Mouse (Mus musculus) heart, embryonic 16.5 days (tissue): Measurements from ENCODE around the gene Gm21958. TPM values are rescaled to one million over a fixed set of nuclear protein-coding genes. Genes with fewer than 3 reads are reported as not detected.

Source experiments
- ATAC-seq: fragments of 200-750 bp; cut with Nextera tagmentation; replicated peaks from 2 replicates; pipeline ENCODE4 v1.8.0; 2017; ENCODE audit warnings: moderate number of reproducible peaks; ENCODE audit not compliant: insufficient read depth, low FRiP score; ENCODE audit errors: extremely low read depth
- H3K27ac ChIP-seq: fragments of 300-500 bp; sonication (generic); 2 replicates; pipeline ENCODE4 v1.5.1; 2014; ENCODE audit warnings: mild to moderate bottlenecking, low read length, control low read depth, moderate library complexity
- H3K27me3 ChIP-seq: fragments of 300-500 bp; sonication (generic); 2 replicates; pipeline ENCODE4 v1.6.1; 2014; ENCODE audit warnings: low read length, mixed read lengths; ENCODE audit not compliant: control insufficient read depth, insufficient read depth
- H3K36me3 ChIP-seq: fragments of 300-500 bp; sonication (generic); 2 replicates; pipeline ENCODE4 v1.6.1; 2014; ENCODE audit not compliant: control insufficient read depth, insufficient read depth
- H3K4me1 ChIP-seq: fragments of 300-500 bp; sonication (generic); 2 replicates; pipeline ENCODE4 v1.6.1; 2014; ENCODE audit warnings: low read length, mixed read lengths; ENCODE audit not compliant: control insufficient read depth, insufficient read depth
- H3K4me2 ChIP-seq: fragments of 300-500 bp; sonication (generic); 2 replicates; pipeline ENCODE4 v1.6.1; 2014; ENCODE audit warnings: low read depth, mild to moderate bottlenecking, control low read depth, low read length
- H3K4me3 ChIP-seq: fragments of 300-500 bp; sonication (generic); 2 replicates; pipeline ENCODE4 v1.5.1; 2014; ENCODE audit warnings: mild to moderate bottlenecking, control low read depth, low read length
- H3K9ac ChIP-seq: fragments of 300-500 bp; sonication (generic); 2 replicates; pipeline ENCODE4 v1.6.1; 2014; ENCODE audit warnings: low read length, control low read depth
- H3K9me3 ChIP-seq: fragments of 300-500 bp; sonication (generic); replicated peaks from 2 replicates; pipeline ENCODE4 v1.6.1; 2016; ENCODE audit warnings: low read length; ENCODE audit not compliant: control insufficient read depth
- WGBS: fragments of 180-500 bp; shearing (Covaris S2); extraction: QIAGEN DNeasy Blood & Tissue Kit; methylation state at CpG from one replicate; pipeline ENCODE4 v1.1.7; 2014; 5-methylcytosine and 5-hydroxymethylcytosine counted together
- polyA plus RNA-seq: library from polyadenylated mRNA; unstranded; fragments of >200 nt; fragmentation: Nextera tagmentation; extraction: Ambion mirVana; gene quantifications from 2 replicates; pipeline ENCODE4 v1.2.1, GENCODE M21; 2015

The Gm21958 gene
- not detected in 2 replicates for polyA plus RNA-seq

DNA sequence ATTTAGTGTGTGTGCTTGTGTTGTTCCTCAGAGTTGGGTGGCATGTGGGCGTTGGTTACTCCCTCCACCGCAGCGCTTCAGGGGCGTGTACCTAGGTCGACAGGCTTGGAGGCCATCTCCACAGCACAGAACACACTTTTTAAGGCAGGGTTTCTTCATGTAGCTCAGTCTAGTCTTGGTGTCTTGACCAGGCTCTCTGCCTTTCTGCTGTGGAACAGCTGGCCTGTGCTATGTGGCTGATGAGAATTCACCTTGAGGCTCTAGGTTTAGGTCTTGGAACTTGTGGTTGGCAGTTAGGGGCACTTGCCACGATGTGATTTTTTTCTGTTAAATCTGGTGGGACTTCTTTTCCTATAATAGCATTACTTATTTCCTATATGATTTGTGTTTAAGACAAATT lies at the start of gene Gm21958:
Gene Gm21958 (minus strand): TSS at position 101 of the 400 bp plus-strand sequence.
- peaks cover 67% of the 10 kb centered on the region for H3K36me3 ChIP-seq
- no peak within 1 kb of the TSS for H3K27ac ChIP-seq
- H3K4me1 ChIP-seq: no peaks in the 10 kb centered on the region
- no peak within 1 kb of the TSS for H3K4me2 ChIP-seq
- no peaks in the 10 kb centered on the region for H3K27me3 ChIP-seq
- 90% methylated on average over 6 of the region's 6 CpGs for WGBS
- no peaks in the 10 kb centered on the region for H3K9me3 ChIP-seq
- H3K4me3 ChIP-seq: no peak within 1 kb of the TSS
- no peak within 1 kb of the TSS for H3K9ac ChIP-seq
- no peak for ATAC-seq

DNA sequence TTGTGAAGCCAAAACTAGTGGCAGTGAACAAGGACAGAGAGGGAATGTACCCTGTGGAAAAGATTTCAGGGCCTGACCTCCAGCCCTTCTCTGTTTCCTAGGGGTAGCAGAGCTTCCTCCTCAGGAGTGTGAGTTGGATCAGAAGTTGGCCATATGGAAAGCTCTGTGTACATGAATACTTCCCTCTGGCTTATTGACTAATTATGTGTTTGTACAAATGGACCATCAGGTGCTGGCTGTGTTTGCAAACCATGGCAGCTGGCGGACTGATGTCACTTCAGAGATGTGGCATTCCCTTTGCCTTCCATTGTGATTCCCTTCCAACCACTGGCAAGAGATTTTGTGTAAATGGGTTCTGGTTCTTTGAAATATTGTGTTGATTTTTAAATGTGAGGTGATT lies 47.1 kb upstream of the Gm21958 start:
- H3K27me3 ChIP-seq: no peaks in the 10 kb centered on the region
- no peak for ATAC-seq
- H3K4me2 ChIP-seq: no peak overlapping the region
- no peaks in the 10 kb centered on the region for H3K9me3 ChIP-seq
- H3K9ac ChIP-seq: no peak overlapping the region
- no peak overlapping the region for H3K27ac ChIP-seq
- H3K36me3 ChIP-seq: no peaks in the 10 kb centered on the region
- peaks cover 5% of the 10 kb centered on the region; the same call in 1 of the 2 replicates for H3K4me1 ChIP-seq
- WGBS: 81% methylated on average over 1 of the region's 1 CpGs
- H3K4me3 ChIP-seq: no peak overlapping the region

DNA sequence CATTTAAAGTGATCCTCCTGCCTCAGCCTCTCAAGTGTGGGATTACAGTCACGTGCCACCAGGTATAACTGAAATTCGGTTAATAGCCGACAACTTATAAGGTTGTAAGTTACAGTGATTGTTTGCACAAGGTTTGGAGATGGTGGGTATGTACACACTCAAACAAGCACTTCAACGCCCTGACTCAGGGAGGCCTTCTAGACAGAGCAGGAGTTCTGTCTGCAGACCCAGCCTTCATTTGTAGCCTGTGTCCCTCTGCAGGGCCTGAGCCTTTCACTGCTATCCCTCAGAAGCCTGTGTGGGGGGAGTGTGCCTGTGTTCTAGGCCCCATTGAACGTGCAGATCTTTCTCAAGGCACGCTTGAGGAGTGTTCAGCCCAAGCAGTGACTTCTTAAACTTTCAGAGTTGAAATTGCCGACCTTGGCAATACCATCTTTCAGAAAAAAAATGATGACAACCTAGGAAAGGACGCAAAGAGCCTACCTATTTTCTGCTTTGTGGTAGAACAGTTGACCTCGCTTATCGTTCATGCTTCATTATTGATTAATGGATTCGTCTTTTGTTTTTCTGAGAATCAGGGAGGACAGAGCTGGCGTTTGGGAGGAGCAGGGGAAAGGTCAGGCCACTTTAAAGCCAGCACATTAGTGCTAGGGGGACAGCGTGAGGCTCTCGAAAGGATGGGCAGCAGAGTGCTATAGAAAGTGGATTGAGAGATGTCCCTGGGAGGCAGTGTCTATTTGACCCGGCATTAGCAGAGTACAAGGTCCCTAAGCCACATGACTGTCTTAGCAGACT lies 46.4 kb upstream of the Gm21958 start:
- 71% methylated on average over 15 of the region's 15 CpGs for WGBS
- H3K36me3 ChIP-seq: no peaks in the 10 kb centered on the region
- H3K9me3 ChIP-seq: no peaks in the 10 kb centered on the region
- no peak overlapping the region for H3K27ac ChIP-seq
- H3K4me3 ChIP-seq: no peak overlapping the region
- H3K9ac ChIP-seq: no peak overlapping the region
- H3K4me2 ChIP-seq: no peak overlapping the region
- peaks cover 8% of the 10 kb centered on the region; the same call in 1 of the 2 replicates for H3K4me1 ChIP-seq
- H3K27me3 ChIP-seq: no peaks in the 10 kb centered on the region
- no peak for ATAC-seq

DNA sequence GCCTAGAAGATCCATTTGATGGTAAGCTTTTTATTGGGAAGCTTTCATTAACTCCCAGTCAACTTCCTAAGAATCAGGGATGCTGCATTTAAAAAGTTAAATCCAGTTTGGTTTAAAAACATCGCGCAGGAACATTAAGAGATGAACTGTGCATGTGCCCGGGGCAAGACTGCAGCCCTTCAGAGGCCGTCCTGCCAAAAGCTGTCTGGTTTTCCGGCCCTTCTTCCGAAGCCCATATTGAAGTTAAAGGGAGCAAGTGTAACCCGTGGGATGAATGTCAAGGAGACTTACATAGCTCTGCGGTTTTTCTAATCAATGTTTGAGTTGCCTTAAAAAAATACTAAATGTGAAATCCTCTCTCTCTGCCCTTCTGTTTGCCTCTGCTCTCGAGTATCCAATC lies 45.1 kb upstream of the Gm21958 start:
- Histone ChIP-seq H3K4me3 (no peak overlapping the region), H3K36me3 (no peaks in the 10 kb centered on the region), H3K9me3 (no peaks in the 10 kb centered on the region), H3K9ac (no peak overlapping the region), H3K27me3 (peaks cover 4% of the 10 kb centered on the region; the same call in 1 of the 2 replicates), H3K27ac (no peak overlapping the region), H3K4me2 (no peak overlapping the region), H3K4me1 (peaks cover 12% of the 10 kb centered on the region; the same call in 1 of the 2 replicates)
- 81% methylated on average over 9 of the region's 9 CpGs for WGBS
- no peak for ATAC-seq

DNA sequence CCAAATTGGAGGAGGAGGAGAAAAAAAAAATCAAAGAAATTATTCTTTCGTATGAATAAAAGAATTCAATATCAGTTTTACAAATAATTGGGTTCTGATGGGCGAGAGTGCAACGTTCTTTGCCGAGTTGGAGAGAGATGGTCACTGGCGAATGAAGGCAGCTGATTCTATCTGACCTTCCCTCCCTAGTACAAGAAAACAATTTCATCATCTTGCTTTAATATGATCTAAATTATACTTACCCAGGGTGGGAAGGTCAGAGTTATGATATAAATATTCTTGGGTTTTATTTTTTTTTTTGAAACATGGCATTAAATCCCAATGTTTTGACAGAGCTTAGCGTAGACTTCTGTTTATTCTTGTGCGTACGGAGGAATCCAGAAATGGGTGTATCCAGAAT lies 43.3 kb upstream of the Gm21958 start:
- ATAC-seq: no peak
- peaks cover 12% of the 10 kb centered on the region; the same call in 1 of the 2 replicates for H3K4me1 ChIP-seq
- no peak overlapping the region for H3K4me3 ChIP-seq
- peaks cover 4% of the 10 kb centered on the region; the same call in 1 of the 2 replicates for H3K27me3 ChIP-seq
- no peak overlapping the region for H3K27ac ChIP-seq
- WGBS: 85% methylated on average over 8 of the region's 8 CpGs
- no peaks in the 10 kb centered on the region for H3K9me3 ChIP-seq
- H3K4me2 ChIP-seq: no peak overlapping the region
- H3K9ac ChIP-seq: no peak overlapping the region
- H3K36me3 ChIP-seq: no peaks in the 10 kb centered on the region

DNA sequence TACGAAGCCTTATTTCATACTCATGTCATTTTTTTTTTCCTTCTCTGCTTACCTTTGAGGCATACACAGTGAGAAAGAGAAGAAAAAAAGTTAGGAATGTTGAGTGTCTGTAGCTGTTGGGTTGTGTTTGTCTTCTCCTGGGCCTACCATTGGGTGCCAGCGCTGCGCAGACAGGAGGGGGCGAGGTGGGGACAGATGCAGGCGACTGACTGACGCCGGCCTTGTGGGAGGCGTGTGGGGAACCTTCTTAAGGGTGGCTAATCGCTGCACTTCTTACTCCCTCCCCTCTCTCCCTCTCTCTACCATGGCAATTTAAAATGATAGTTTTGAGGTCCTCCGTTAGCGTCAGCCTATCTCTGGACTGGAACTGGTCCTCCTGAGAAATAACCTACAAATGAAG lies 41.9 kb upstream of the Gm21958 start:
- Histone ChIP-seq H3K4me3 (peak overlapping the region; percentile 85), H3K4me1 (peaks cover 12% of the 10 kb centered on the region; the same call in 1 of the 2 replicates), H3K27me3 (peaks cover 4% of the 10 kb centered on the region; the same call in 1 of the 2 replicates), H3K9me3 (no peaks in the 10 kb centered on the region), H3K36me3 (peaks cover 4% of the 10 kb centered on the region), H3K27ac (peak overlapping the region; percentile 83), H3K9ac (peak overlapping the region; percentile 84), H3K4me2 (peak overlapping the region; percentile 100)
- 2% methylated on average over 11 of the region's 11 CpGs for WGBS
- ATAC-seq: no peak

DNA sequence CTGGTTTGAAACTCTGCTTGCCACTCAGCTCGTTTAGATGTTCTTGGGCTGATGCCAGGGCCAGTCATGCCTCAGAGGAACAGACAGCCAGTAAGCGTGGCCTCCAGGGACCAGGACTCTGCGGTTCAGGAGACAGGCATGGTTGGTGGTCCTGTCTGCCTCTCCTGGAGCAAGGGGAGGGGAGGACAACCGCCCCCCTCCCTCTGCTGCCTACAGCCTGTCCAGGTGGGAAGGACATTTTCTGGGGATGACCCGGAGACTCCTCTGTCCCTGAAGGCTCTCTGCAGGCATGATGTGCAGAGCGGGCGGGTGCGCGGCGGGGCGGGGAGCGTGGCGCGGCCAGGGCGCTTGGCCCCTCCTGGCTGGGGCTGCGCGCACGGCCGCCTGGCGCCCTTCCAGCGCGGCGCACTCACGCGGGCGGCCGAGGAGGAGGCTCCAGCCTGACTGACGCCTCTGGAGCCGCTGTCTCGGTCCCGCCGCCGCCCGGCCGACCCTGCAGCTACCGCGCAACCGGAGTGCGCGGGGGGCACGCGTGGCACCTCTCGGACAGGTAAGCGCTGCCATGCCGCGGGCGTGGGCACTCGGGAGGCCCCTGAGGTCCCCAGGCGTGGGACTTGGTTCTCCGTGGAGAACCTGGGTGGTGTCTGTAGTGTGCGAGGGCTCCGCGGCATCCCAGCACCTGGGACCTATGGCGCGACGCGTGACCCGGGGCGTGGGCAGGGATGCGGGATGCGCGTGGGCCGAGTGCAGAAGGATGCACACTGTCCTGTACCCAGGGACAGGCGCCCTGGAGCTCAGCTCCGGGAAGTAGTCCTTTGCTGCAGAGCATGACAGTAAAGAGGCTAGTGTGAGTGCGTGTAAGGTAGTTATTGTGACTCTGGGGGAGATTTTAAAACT lies 41.2 kb upstream of the Gm21958 start, which contains the start of gene Smad9:
Gene Smad9 (plus strand): TSS at position 438 of the 897 bp plus-strand sequence.
- peaks cover 12% of the 10 kb centered on the region; the same call in 1 of the 2 replicates for H3K4me1 ChIP-seq
- WGBS: under 1% methylated on average over 61 of the region's 66 CpGs
- H3K36me3 ChIP-seq: peaks cover 9% of the 10 kb centered on the region
- H3K27ac ChIP-seq: peak within 1 kb of the TSS; percentile 83
- H3K9me3 ChIP-seq: no peaks in the 10 kb centered on the region
- peak; percentile 93 for ATAC-seq
- H3K27me3 ChIP-seq: peaks cover 4% of the 10 kb centered on the region; the same call in 1 of the 2 replicates
- peak within 1 kb of the TSS; percentile 84 for H3K9ac ChIP-seq
- H3K4me3 ChIP-seq: peak within 1 kb of the TSS; percentile 85
- peak within 1 kb of the TSS; percentile 100 for H3K4me2 ChIP-seq

DNA sequence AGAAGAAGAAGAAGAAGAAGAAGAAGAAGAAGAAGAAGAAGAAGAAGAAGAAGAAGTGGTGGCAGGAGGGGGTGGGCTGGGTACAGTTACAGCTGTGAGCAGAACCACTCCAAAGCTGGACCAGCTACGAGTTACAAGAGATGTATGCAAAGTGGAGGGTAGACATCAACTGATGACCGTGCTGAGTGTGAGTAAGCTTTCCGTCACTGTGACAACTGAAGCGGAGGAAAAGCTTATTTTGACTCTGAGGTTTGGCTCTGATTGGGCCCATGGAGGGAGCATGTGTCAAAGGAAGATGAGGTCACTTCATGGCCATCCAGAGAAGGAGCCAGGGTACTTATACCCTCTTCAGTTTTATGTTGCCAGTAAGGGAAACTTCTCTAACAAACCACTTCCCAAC lies 39.3 kb upstream of the Gm21958 start:
- ATAC-seq: no peak
- WGBS: 68% methylated on average over 4 of the region's 4 CpGs
- Histone ChIP-seq H3K4me3 (no peak overlapping the region), H3K4me2 (no peak overlapping the region), H3K27me3 (peaks cover 4% of the 10 kb centered on the region; the same call in 1 of the 2 replicates), H3K9ac (no peak overlapping the region), H3K27ac (no peak overlapping the region), H3K36me3 (peaks cover 28% of the 10 kb centered on the region), H3K4me1 (peaks cover 12% of the 10 kb centered on the region; the same call in 1 of the 2 replicates), H3K9me3 (no peaks in the 10 kb centered on the region)
